Mouse (Mus musculus): ENCODE data around the gene Hormad2.

DNA sequence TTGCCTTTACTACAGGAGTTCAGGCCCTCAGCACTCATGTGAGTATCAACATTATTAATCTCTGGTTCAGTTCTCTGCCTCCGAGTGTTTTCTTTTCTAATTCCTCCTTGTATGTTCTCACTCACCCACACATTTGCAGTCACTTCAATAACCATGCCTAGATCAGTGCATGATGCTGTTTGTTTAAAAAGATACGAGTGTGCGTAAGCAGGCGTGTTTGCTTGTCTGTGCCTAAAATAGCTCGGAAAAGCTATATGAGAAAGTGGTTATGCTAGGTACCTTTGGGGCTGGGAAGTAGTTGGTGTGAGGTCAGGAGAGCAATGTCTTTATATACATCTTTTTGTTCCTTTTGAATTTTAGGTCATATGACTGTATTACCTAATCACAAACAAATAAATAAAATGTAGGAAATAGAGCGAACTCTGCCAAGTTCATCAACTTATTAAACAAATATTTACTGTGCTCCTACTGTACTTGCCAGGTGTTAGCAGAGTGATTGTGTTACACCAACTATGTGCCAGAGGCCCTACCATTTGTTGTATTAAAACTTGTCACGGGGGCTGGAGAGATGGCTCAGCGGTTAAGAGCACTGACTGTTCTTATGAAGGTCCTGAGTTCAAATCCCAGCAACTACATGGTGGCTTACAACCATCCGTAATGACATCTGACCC is 100.7 kb downstream of the Hormad2 start:
- no peak for TF ChIP-seq CTCF (IDR thresholded peaks at IDR 0.05; ENCODE audit: low read depth)
- no peak for TF ChIP-seq EP300 (optimal IDR thresholded peaks at IDR 0.05)

Measured in stomach, postnatal 0 days (tissue).